Mouse (Mus musculus) adrenal gland, postnatal 14 days (tissue): Measurements from ENCODE around the gene Asna1. TPM values are rescaled to one million over a fixed set of nuclear protein-coding genes. Genes with fewer than 3 reads are reported as not detected.
A peak's percentile ranks its signal among the peaks of the same experiment; 100 is the strongest.

ENCODE experiments used
- DNase-seq: peaks from one replicate; pipeline ENCODE4 v3.0.0; 2021; ENCODE audit warnings: mixed read lengths
- microRNA-seq, 2 experiments: library from miRNA; unstranded; fragments of <30 nt; microRNA quantifications; one replicate each; pipeline ENCODE4 v1.2.0; 2021
- total RNA-seq: library from RNA; stranded (reverse); gene quantifications from 2 replicates; pipeline ENCODE4 v1.2.3, GENCODE M21; 2021

The Asna1 gene
- total RNA-seq, 1 experiment from 2014 or later: 91.4 TPM

- no peak for DNase-seq
Measured at GRCm38 (mm10) chr8:84974543-84975142, 50.4 kb downstream of the Asna1 start.

GRCm38 (mm10) chr8:84973803-84974542 is 51.1 kb downstream of the Asna1 start:
- DNase-seq: peak; percentile 88

GRCm38 (mm10) chr8:84973079-84973478 is 52.0 kb downstream of the Asna1 start:
- no peak for DNase-seq

GRCm38 (mm10) chr8:84970913-84971312 is 54.2 kb downstream of the Asna1 start:
- no peak for DNase-seq

- no peak for DNase-seq
Measured at GRCm38 (mm10) chr8:84970135-84970790, 54.8 kb downstream of the Asna1 start.

GRCm38 (mm10) chr8:84969241-84970134 is 55.6 kb downstream of the Asna1 start, which contains the start of the genes Gm49661, Prdx2 and Rnaseh2a:
Gm49661 (minus strand) TSS chr8:84969433.
Prdx2 (plus strand) TSS chr8:84969587.
Rnaseh2a (minus strand) TSS chr8:84969767.
- DNase-seq: peak; percentile 90

GRCm38 (mm10) chr8:84968650-84969049 is 56.4 kb downstream of the Asna1 start:
- DNase-seq: no peak

Small RNA genes within 50 kb of the gene (microRNA-seq; reads per million reads assigned to microRNA genes)
- gene Mir7070: 0 to 1.3 reads per million in 2 experiments

Other genes starting within 250 kb of the Asna1 start
- 124 and 125 TPM in 2 replicates for gene Nfix, start 224.9 kb downstream of the Asna1 start, total RNA-seq
- 7.1 and 7.4 TPM in 2 replicates for gene Dand5, start 202.5 kb downstream of the Asna1 start, total RNA-seq
- gene Gadd45gip1, start 193.8 kb downstream of the Asna1 start, total RNA-seq: 44.4 and 45.7 TPM in 2 replicates
- gene Rad23a, start 184.6 kb downstream of the Asna1 start, total RNA-seq: 108 TPM in 2 replicates
- gene Calr, start 178.3 kb downstream of the Asna1 start, total RNA-seq: 521 and 554 TPM in 2 replicates
- 55.2 and 63.4 TPM in 2 replicates for gene Farsa, start 168.3 kb downstream of the Asna1 start, total RNA-seq
- gene Syce2, start 153.2 kb downstream of the Asna1 start, total RNA-seq: 17.4 and 17.6 TPM in 2 replicates
- 55.4 and 84.8 TPM in 2 replicates for gene Gcdh, start 131.4 kb downstream of the Asna1 start, total RNA-seq
- gene Klf1, start 123.4 kb downstream of the Asna1 start, total RNA-seq: 0.56 and 5.1 TPM in 2 replicates
- 8.3 and 11.0 TPM in 2 replicates for gene Dnase2a, start 116.7 kb downstream of the Asna1 start, total RNA-seq
- gene Mast1, start 87.9 kb downstream of the Asna1 start, total RNA-seq: 1.2 and 3.1 TPM in 2 replicates
- gene Rtbdn, start 78.3 kb downstream of the Asna1 start, total RNA-seq: not detected in 2 replicates
- 2.1 TPM in 1 of 2 replicates, not detected in the other for gene Gm49661, start 55.8 kb downstream of the Asna1 start, total RNA-seq
- gene Prdx2, start 55.7 kb downstream of the Asna1 start, total RNA-seq: 532 and 572 TPM in 2 replicates
- gene Rnaseh2a, start 55.5 kb downstream of the Asna1 start, total RNA-seq: 88.3 and 96.4 TPM in 2 replicates
- 58.3 and 211 TPM in 2 replicates for gene Junb, start 46.6 kb downstream of the Asna1 start, total RNA-seq
- gene Hook2, start 34.7 kb downstream of the Asna1 start, total RNA-seq: 5.8 and 6.9 TPM in 2 replicates
- not detected in 2 replicates for gene Best2, start 10.8 kb downstream of the Asna1 start, total RNA-seq
- 154 and 161 TPM in 2 replicates for gene Trir, start 1.5 kb upstream of the Asna1 start, total RNA-seq
- gene Tnpo2, start 11.6 kb upstream of the Asna1 start, total RNA-seq: 65.9 and 67.8 TPM in 2 replicates
- gene Fbxw9, start 34.8 kb upstream of the Asna1 start, total RNA-seq: 18.0 and 18.4 TPM in 2 replicates
- not detected in 2 replicates for gene Gm5741, start 42.7 kb upstream of the Asna1 start, total RNA-seq
- gene Dhps, start 46.5 kb upstream of the Asna1 start, total RNA-seq: 28.7 and 40.6 TPM in 2 replicates
- gene Wdr83os, start 55.5 kb upstream of the Asna1 start, total RNA-seq: 68.3 and 70.3 TPM in 2 replicates
- gene Wdr83, start 56.0 kb upstream of the Asna1 start, total RNA-seq: 30.0 and 30.9 TPM in 2 replicates
- gene Man2b1, start 58.0 kb upstream of the Asna1 start, total RNA-seq: 49.8 and 56.3 TPM in 2 replicates
- 2.0 and 2.8 TPM in 2 replicates for gene Zfp791, start 97.8 kb upstream of the Asna1 start, total RNA-seq
- gene Cks1brt, start 126.6 kb upstream of the Asna1 start, total RNA-seq: not detected in 2 replicates
- not detected in 2 replicates for gene Olfr371, start 200.7 kb upstream of the Asna1 start, total RNA-seq